Mouse (Mus musculus): ENCODE results near the gene Zfp423.

- TF ChIP-seq POLR2A (IDR thresholded peaks at IDR 0.05; ENCODE audit: insufficient read depth, low read depth, low read length), result no peak
- no peak for TF ChIP-seq CTCF (IDR thresholded peaks at IDR 0.05; ENCODE audit: insufficient read depth, low read depth, low read length)
Measured at GRCm38 (mm10) chr8:87777586-87777985, 181.8 kb downstream of the Zfp423 start.
